Mouse (Mus musculus): Measurements from ENCODE around the gene Phf20. TPM values are rescaled to one million over a fixed set of nuclear protein-coding genes. Genes with fewer than 3 reads are reported as not detected.

The Phf20 gene
- total RNA-seq, 2 experiments from 2014 or later, result 17.1 to 53.4 TPM

GRCm38 (mm10) chr2:156310945-156311344 is 114.7 kb downstream of the Phf20 start:
- ATAC-seq (replicated peaks; ENCODE audit: poor library complexity, severe bottlenecking), result no peak

- ATAC-seq (replicated peaks; ENCODE audit: poor library complexity, severe bottlenecking), result no peak
Measured at GRCm38 (mm10) chr2:156311441-156311840, 115.2 kb downstream of the Phf20 start.

- peak; percentile 64 for ATAC-seq (replicated peaks; ENCODE audit: poor library complexity, severe bottlenecking)
Measured at GRCm38 (mm10) chr2:156311841-156312291, 115.6 kb downstream of the Phf20 start.

- ATAC-seq (replicated peaks; ENCODE audit: poor library complexity, severe bottlenecking), result peak; percentile 81
Measured at GRCm38 (mm10) chr2:156312297-156312897, 116.1 kb downstream of the Phf20 start, which contains the start of the genes Cnbd2 and Scand1. Gene Cnbd2 (plus strand): TSS chr2:156312299. Gene Scand1 (minus strand): TSS chr2:156312704.

GRCm38 (mm10) chr2:156313153-156313552 is 116.9 kb downstream of the Phf20 start:
- ATAC-seq (replicated peaks; ENCODE audit: poor library complexity, severe bottlenecking), result no peak

GRCm38 (mm10) chr2:156314811-156315210 is 118.5 kb downstream of the Phf20 start:
- ATAC-seq (replicated peaks; ENCODE audit: poor library complexity, severe bottlenecking), result no peak

GRCm38 (mm10) chr2:156318491-156318890 is 122.2 kb downstream of the Phf20 start:
- ATAC-seq (replicated peaks; ENCODE audit: poor library complexity, severe bottlenecking), result no peak; the same call in 1 of the 2 replicates

GRCm38 (mm10) chr2:156321538-156321937 is 125.3 kb downstream of the Phf20 start:
- ATAC-seq (replicated peaks; ENCODE audit: poor library complexity, severe bottlenecking), result no peak

GRCm38 (mm10) chr2:156324116-156324588 is 127.9 kb downstream of the Phf20 start:
- peak; percentile 94 for ATAC-seq (replicated peaks; ENCODE audit: poor library complexity, severe bottlenecking)

GRCm38 (mm10) chr2:156324681-156325080 is 128.4 kb downstream of the Phf20 start:
- peak; percentile 39 for ATAC-seq (replicated peaks; ENCODE audit: poor library complexity, severe bottlenecking)

GRCm38 (mm10) chr2:156330681-156331080 is 134.4 kb downstream of the Phf20 start:
- ATAC-seq (replicated peaks; ENCODE audit: poor library complexity, severe bottlenecking), result peak; percentile 78

- ATAC-seq (replicated peaks; ENCODE audit: poor library complexity, severe bottlenecking), result no peak
Measured at GRCm38 (mm10) chr2:156331446-156331965, 135.2 kb downstream of the Phf20 start.

- ATAC-seq (replicated peaks; ENCODE audit: poor library complexity, severe bottlenecking), result no peak
Measured at GRCm38 (mm10) chr2:156340078-156340477, 143.8 kb downstream of the Phf20 start.

- peak; percentile 58 for ATAC-seq (replicated peaks; ENCODE audit: poor library complexity, severe bottlenecking)
Measured at GRCm38 (mm10) chr2:156344775-156345532, 148.7 kb downstream of the Phf20 start.

GRCm38 (mm10) chr2:156348812-156349211 is 152.5 kb downstream of the Phf20 start:
- no peak for ATAC-seq (replicated peaks; ENCODE audit: poor library complexity, severe bottlenecking)

GRCm38 (mm10) chr2:156349286-156349848 is 153.1 kb downstream of the Phf20 start:
- no peak for ATAC-seq (replicated peaks; ENCODE audit: poor library complexity, severe bottlenecking)

GRCm38 (mm10) chr2:156351243-156351642 is 155.0 kb downstream of the Phf20 start:
- no peak for ATAC-seq (replicated peaks; ENCODE audit: poor library complexity, severe bottlenecking)

GRCm38 (mm10) chr2:156352413-156353165 is 156.3 kb downstream of the Phf20 start:
- ATAC-seq (replicated peaks; ENCODE audit: poor library complexity, severe bottlenecking), result no peak

GRCm38 (mm10) chr2:156353265-156353692 is 157.0 kb downstream of the Phf20 start:
- ATAC-seq (replicated peaks; ENCODE audit: poor library complexity, severe bottlenecking), result no peak

GRCm38 (mm10) chr2:156356031-156356430 is 159.8 kb downstream of the Phf20 start:
- ATAC-seq (replicated peaks; ENCODE audit: poor library complexity, severe bottlenecking), result no peak
